Mouse (Mus musculus) spleen, embryonic (tissue): ENCODE measurements around the gene Olfr623.

Source experiments
- CTCF ChIA-PET: fragments of 350-600 bp; sonication (Branson Sonifier 250); formaldehyde crosslinking; loops from one replicate; lab custom pipeline; 2022; lab: Charles Lee

The Olfr623 gene

DNA sequence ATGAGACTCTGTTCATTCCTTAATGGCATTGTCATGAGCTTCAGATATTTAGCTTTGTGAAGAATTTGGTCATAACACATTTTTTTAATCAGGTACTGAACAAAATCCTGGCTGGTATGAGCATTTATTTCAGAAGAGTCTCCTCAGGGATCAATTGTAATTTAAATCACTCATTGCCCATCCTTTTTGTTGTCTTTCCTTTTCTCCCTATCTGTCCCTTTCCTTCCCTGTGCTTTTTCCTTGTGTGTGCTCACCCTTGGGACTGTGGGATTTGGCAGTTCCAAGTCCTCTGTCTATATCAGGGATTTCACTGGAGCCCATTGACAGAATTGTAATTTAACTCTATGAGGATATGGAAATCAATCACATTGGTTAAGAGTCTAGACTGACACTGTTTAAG is at the start of gene Olfr623:
Gene Olfr623, minus strand, starts transcription at position 101 of the 400 bp plus-strand sequence.
- CTCF ChIA-PET, result no interaction called here

- CTCF ChIA-PET, result interaction anchor here (1.1 kb wide), 1 partner anchor 233 kb away, joined by 4 read pairs; the partner anchor contains the start of gene Olfr633
Observed at GRCm38 (mm10) chr7:103712024-103712423, 48.5 kb upstream of the Olfr623 start.

DNA sequence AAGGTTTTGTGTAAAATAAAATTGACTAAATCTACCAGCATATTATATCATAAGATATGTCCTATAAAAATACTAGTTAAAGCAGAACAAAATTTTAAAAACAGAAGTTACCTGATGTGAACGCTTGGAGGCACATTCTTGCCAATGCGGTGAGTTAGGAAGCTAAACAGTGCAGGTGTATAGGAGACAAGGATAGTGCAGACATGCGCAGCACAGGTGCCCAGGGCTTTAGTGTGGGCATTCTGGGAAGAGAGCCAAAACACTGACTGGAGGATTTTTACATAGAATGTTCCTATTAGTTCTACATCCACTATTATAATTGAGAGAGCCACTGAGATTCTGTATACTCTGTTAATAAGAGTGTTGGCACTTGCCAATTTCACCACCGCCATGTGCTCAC is 36.0 kb upstream of the Olfr623 start:
- CTCF ChIA-PET, result no interaction called here

GRCm38 (mm10) chr7:103682420-103682819 is 18.9 kb upstream of the Olfr623 start, which contains the start of gene Olfr625-ps1:
Gene Olfr625-ps1, plus strand, starts transcription at chr7:103682720.
- CTCF ChIA-PET, result no interaction called here

GRCm38 (mm10) chr7:103671091-103671490 is 7.6 kb upstream of the Olfr623 start, which contains the start of gene Olfr624:
Gene Olfr624, minus strand, starts transcription at chr7:103671191.
- CTCF ChIA-PET, result no interaction called here

- CTCF ChIA-PET, result no interaction called here
Observed at GRCm38 (mm10) chr7:103644070-103644469, 19.4 kb downstream of the Olfr623 start.

DNA sequence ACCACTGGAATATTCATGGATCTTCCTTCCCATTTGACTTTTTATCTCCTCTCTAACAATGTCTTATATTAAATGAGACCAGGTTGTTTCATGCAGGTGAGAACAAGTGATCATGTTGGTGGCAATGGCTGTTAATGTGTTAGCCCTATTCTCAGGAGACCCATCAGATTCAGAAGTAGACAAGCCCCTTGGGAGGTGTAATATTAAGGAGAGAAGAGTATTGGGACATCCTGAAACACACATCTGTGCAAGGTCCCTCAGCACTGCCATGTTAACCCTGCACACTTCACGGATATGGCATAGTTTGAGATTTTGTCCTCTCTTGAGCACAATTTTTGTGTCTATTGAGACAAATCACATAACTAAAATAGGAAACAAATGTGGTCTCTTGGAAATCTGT is 20.9 kb downstream of the Olfr623 start, which contains the start of gene Olfr622:
Gene Olfr622, minus strand, starts transcription at position 101 of the 400 bp plus-strand sequence.
- CTCF ChIA-PET, result no interaction called here

GRCm38 (mm10) chr7:103636795-103637194 is 26.7 kb downstream of the Olfr623 start:
- CTCF ChIA-PET, result no interaction called here

GRCm38 (mm10) chr7:103612434-103612833 is 51.1 kb downstream of the Olfr623 start, which contains the start of gene Olfr620:
Gene Olfr620, minus strand, starts transcription at chr7:103612534.
- CTCF ChIA-PET, result no interaction called here
